Mouse (Mus musculus): ENCODE results near the gene Col5a1.

The Col5a1 gene

GRCm38 (mm10) chr2:27923718-27924117, 37.5 kb downstream of the Col5a1 start:
- no peak for DNase-seq

DNA sequence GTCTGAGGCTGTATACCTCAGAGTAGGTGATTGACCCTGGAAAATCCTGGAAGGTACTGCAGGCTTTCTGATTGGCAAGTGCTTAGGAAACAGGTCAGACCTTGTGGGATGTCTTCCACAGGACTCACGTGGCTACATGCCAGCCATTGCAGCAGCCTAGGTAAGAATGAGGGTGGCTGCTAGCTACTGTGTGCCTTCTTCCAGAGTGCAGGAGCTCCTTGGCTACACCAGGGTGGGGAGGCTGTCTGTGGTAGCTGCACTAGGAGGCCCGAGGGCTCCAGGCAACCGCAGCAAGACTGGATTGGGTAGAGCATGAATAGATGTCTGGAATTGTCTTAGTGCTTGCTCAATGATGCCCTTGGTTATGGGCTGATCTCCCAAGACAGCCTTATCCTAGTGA, 38.2 kb downstream of the Col5a1 start:
- DNase-seq: no peak

DNA sequence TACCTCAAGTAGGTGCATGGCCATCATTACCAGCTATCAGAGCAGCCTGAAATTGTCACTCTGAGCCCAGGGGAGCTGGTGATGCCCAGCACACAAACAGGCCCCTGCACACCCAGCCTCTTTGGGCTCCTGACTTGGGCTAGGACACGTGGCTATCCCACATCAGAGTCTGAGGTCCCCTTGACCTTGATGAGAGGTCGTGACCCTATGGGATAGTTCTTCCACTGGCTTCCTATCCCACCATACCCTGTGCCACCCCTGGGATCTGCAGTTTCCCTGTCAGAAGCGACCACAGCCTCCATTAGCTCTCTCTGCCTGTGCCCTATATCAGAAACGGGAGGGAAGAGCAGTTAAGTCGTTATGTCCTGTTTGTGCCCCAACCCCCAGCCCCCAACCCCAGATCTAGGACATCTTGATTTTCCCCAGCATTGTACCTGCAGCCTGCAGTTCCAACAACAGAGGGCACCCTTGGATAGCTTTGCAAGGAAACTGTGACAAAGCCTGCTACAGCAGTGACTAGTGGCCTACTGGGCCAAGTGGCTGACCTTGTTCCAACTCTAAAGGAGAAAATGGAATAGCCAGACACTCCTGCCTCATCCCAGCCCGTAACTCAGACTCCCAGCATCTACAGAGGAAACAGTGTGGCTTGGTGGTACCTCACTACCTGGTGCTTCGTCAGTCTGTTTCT, 40.4 kb downstream of the Col5a1 start:
- peak; percentile 81 for DNase-seq

- DNase-seq: no peak
These were observed 44.3 kb downstream of the Col5a1 start for GRCm38 (mm10) chr2:27930471-27931015.

DNA sequence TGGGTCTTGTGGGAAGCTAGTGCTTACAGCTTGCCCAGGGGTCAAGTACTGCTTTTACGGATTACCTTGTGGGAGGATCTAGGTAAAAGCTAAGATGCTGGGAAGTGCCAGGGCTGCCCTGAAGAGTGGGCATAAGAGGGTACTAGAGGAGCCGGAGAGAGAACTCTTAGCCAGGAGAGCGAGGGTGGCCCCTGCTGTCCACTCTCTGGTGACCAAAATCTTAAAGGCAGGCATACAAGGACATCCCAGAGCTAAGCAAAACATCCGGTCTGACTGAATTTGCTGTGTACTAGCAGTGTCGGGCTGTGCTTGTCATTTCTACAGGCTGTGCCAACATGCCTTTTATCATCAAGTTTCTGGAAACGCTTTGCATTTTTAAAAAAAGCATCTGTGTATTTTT, 44.9 kb downstream of the Col5a1 start:
- no peak for DNase-seq

DNA sequence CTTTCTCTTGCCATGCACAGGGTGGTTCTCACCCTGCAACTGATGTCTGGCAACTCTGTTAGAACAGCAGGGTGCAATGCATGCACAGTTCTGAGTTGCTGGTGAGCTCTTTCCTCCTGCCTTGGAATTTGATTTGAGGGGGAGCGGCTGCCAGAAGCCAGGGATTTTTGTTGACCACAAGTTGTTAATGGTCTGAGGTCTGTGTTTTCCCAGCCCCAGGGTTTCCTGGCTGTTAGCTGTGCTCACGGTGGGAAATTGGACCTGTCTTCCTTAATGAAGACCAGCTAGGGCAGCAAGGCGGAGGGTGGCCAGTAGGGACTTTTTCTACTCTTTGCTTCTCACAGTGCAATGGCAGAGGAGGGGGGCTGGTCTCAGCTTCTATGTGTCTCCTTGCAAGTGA, 45.7 kb downstream of the Col5a1 start:
- DNase-seq: peak; percentile 8

DNA sequence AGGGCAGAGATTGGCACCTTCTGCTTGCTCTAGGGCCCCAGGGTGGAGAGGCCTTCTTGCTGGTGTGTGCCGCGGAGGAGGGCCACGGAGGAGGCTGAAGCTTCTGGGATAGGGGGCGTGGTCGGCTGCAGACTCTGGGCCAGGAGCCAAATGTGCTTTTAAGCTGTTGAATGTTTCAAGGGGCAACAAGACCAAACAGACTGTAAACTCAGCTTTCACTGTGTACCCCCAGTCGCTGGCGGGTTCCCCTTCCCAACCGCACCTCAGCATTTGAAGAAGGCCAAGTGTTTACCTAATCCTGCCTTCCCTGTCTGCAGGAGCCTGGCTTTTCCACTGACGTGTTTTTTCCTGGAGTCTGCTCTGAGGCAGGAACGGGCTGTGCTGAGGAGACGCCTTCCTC, 48.0 kb downstream of the Col5a1 start:
- DNase-seq: peak; percentile 51

DNA sequence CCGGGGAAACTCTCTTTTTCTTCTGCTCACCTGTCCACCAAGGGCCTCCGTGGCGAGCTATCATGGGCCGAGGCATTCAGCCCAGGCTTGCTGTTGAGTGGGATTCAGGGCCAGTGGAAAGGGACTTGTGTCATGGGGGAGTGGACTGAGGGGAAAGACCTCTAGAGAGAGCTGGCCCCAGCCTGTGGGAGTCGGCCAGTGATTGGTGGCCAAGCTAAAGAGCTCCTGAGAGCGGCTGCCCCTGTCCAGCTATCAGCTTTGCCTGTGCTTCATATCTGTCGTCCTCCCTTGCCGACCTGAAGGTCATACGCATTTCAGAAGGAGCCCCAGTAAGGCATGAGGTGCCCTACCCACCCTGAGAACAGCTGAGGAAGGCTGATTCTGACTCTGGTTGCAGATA, 48.6 kb downstream of the Col5a1 start:
- DNase-seq: no peak

DNA sequence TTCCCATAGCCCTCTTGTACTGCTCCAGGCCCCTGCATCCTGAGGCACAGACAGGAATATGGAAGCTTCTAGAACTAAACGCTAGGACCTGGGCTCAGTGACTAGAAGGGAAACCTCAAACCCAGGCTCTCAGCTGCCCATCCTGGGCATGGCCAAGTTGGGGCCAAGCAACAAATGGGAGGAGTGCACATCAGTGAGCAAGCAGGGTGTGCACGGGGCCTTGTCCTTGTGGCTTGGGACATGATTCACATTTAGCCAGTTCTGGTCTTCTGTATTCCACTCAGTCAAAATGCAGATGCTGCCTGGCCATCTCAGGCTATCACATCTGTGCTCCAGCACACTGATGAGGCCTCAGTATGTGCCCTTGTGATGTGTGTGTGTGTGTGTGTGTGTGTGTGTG, 49.2 kb downstream of the Col5a1 start:
- DNase-seq: no peak

GRCm38 (mm10) chr2:27936607-27937191, 50.5 kb downstream of the Col5a1 start:
- no peak for DNase-seq

- DNase-seq: no peak
These were observed 53.2 kb downstream of the Col5a1 start for GRCm38 (mm10) chr2:27939433-27939832.

GRCm38 (mm10) chr2:27940144-27940543, 53.9 kb downstream of the Col5a1 start:
- DNase-seq: no peak

DNA sequence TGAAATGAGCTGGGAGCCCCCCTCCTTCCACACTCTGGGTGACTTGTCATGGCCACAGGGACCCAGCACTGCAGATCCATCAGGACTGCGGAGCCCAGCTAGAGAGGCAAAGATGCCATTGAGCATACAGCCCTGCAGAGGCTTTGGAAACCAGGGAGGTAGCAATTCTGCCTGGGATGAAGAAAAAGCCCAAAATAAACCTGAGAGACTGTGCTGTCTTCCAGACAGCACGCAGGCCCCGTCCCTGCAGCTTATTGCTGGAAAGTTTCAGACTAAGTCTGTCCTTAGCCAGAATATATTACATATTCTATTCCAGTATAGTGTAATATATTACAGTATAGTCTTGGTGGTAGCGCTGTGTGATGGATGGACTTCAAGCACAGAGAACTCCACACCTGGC, 61.0 kb downstream of the Col5a1 start:
- DNase-seq: no peak

GRCm38 (mm10) chr2:27947917-27948316, 61.7 kb downstream of the Col5a1 start:
- DNase-seq: no peak

- no peak for DNase-seq
These were observed 67.6 kb downstream of the Col5a1 start for GRCm38 (mm10) chr2:27953866-27954265.

- no peak for DNase-seq
These were observed 68.7 kb downstream of the Col5a1 start for GRCm38 (mm10) chr2:27954924-27955323.

DNA sequence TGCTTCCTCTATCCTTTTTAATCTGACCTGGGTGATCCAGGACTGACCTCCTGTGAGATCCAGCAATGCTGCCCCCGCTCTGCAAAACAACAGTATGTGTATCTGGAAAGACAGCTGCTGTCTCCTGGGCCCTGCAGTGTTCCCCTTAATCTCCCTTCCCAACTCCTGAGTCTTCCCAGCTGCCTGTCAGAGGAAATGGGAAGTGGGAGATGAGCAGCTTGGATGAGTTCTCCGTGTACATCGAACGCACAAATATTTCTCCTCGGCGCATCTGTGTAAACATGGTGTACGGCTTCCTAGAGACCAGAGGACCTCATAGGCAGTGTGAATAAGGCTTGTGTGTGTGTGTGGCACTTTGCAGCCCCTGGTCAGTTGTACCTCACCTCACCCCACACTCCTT, 70.5 kb downstream of the Col5a1 start:
- no peak for DNase-seq

- peak; percentile 52 for DNase-seq
These were observed 71.0 kb downstream of the Col5a1 start for GRCm38 (mm10) chr2:27957184-27957583.

DNA sequence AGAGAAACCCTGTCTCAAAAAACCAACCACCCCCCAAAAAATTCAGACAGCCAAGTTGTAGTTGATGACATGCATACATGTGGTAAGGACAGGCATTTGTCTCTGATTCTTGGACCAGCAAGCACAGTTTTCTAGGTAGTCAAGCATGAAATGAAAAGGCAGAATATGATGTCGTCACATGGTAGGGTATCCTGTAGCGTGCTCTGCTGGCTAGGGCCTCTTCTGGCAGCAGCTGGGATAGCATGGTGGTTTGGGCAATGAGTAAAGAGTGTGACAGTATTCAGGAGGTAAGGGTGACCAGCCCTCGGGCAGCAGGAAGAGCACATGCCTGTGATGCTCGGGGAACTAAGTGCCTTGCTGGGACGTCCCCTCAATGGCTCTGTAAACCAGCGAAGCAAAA, 73.0 kb downstream of the Col5a1 start:
- peak; percentile 41 for DNase-seq

GRCm38 (mm10) chr2:27961190-27961589, 75.0 kb downstream of the Col5a1 start:
- no peak for DNase-seq

DNA sequence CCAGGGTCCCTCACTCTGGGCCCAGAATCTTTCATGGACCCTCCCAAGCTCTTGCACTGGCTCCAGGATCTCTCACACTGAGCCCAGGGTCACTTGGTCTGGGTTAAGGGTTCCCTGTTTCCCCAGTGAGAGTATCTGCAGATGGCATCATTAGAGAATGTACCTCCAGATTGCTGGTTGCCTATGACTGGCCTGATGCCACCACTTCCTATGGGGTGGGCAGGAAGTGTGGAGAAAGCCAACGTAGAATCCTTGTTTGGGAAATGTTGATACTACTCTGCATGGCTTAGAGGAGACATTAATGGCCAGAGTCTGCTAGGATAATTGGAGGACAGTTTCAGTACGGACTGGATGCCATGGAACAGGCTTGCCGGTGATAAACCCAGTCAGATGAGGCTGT, 76.2 kb downstream of the Col5a1 start:
- DNase-seq: no peak

GRCm38 (mm10) chr2:27969158-27969557, 82.9 kb downstream of the Col5a1 start:
- DNase-seq: peak; percentile 73

- DNase-seq: peak; percentile 64
These were observed 87.6 kb downstream of the Col5a1 start for GRCm38 (mm10) chr2:27973840-27974239.

GRCm38 (mm10) chr2:27975786-27976185, 89.6 kb downstream of the Col5a1 start:
- DNase-seq: no peak

GRCm38 (mm10) chr2:27976512-27976911, 90.3 kb downstream of the Col5a1 start:
- no peak for DNase-seq
